Mouse (Mus musculus): Measurements from ENCODE around the gene Sla2.
"Not testable (repeated sequence)": the region's sequence is repeated elsewhere in the genome, so short reads cannot be mapped to it uniquely, and the experiment has no call there.

Sla2 gene

GRCm38 (mm10) chr2:156838839-156839238 lies 48.2 kb downstream of the Sla2 start:
- no peak for DNase-seq

- DNase-seq: no peak
These were observed 52.7 kb downstream of the Sla2 start for GRCm38 (mm10) chr2:156834336-156834735.

GRCm38 (mm10) chr2:156825128-156825527 lies 61.9 kb downstream of the Sla2 start:
- DNase-seq: not testable (repeated sequence)

Data from layer of hippocampus, adult 9-11 months (tissue).